Mouse (Mus musculus): ENCODE measurements around the gene Lmtk3. TPM values are rescaled to one million over a fixed set of nuclear protein-coding genes. Genes with fewer than 3 reads are reported as not detected.

The Lmtk3 gene
- 6.9 and 9.4 TPM in 2 replicates for polyA plus RNA-seq (2021; fragmentation: Nextera tagmentation)
- long read RNA-seq, experiment 1, partial matches to known transcripts, result 0 of 1 reads
- long read RNA-seq, experiment 1, other reads (novel, unspliced or antisense), result 1 of 1 reads
- long read RNA-seq, experiment 2, partial matches to known transcripts, result 1 of 2 reads
- long read RNA-seq, experiment 2, other reads (novel, unspliced or antisense), result 1 of 2 reads

DNA sequence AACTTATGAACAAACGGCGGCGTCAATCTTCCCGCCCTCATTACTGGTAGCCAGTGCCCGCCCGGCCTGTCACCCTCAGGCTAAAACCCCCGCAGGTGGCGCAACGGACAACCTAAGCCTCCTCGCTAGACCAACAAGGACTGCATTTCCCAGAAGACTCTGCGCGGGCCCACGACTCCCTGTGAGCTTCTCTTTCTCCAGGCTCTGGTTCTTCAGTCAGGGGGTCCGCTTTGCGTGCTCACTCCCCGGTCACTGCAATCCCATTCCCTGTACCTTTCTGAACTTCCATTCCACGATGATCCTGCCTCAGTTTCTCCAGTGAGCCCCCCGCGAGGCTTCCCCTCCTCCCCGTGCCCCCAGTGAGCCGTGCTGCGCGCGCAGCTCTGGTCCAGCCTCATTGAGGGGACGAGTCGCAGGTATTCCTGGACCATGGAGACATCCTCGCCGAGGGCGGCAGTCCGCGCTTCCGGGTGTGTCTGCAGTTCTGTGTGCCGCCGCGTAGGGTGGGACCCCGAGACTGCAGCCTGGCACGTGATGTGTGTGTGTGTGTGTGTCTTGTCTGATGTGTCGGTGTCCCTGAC, at the start of gene Lmtk3:
TSS of gene Lmtk3 (plus strand) at position 228 of the 581 bp plus-strand sequence.

GRCm38 (mm10) chr7:45784524-45785372, 1.2 kb downstream of the Lmtk3 start, which contains the start of gene Sult2b1:
Gene Sult2b1 (minus strand): TSS chr7:45784669.

DNA sequence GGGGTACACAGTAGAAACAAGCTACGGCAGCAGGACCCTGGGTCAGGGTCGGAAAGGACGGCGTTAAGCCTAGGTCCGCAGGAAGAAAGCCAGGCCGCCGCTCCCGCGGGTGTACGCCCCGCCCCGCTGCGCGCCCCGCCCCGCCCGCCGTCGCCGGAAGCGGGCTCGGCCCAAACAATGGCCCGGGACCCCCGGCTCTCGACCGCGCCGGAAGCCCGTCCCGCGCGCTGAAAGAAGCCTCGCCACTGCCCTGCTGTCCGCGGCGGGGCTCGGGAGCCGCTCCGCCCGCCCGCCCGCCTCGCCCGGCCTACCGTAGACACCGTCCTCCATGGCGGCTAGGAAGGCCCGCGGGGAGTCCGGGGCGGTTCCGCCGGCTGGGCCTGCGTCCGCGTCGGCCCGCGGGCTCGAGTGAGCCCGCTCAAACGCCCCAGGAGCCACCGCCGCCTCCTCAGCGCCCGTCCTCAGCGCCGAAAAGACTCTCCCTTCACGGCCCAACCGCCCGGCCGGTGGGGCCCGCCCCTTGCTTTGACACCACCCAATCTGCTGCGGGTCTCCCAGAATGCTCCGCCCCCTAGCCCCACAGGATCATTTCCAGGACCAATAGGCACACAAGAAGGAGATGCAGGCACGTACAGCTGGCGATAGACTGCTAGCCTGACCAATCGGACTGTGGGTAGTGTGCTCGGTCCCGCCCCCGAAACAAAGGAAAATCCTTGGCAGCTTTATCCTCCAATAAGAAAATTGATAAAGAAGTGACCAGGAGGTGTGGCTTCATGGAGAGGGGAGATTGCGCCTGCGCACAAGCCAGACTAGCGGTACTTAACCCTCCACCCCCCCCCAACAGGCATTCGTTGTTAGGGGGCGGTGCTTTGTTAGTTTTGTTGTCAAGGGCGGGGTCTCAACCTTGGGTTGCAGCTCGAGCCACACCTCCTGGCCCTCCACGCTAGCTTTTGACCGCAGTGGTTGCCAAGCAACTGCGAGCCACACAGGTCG, 30.5 kb downstream of the Lmtk3 start, which contains the start of gene Cyth2:
TSS of gene Cyth2 (minus strand) at position 795 of the 993 bp plus-strand sequence.

GRCm38 (mm10) chr7:45824598-45824997, 41.1 kb downstream of the Lmtk3 start, which contains the start of gene Kcnj14:
Gene Kcnj14 (minus strand): TSS chr7:45824782.

GRCm38 (mm10) chr7:45830427-45831127, 47.0 kb downstream of the Lmtk3 start, which contains the start of gene Grwd1:
Gene Grwd1 (minus strand): TSS chr7:45830944.

Other genes starting within 250 kb of the Lmtk3 start
- 0.43 TPM in 1 of 2 replicates, not detected in the other for gene Hsd17b14, start 228.8 kb upstream of the Lmtk3 start, polyA plus RNA-seq (2021; fragmentation: Nextera tagmentation)
- 7.0 and 8.5 TPM in 2 replicates for gene Bcat2, start 213.6 kb upstream of the Lmtk3 start, polyA plus RNA-seq (2021; fragmentation: Nextera tagmentation)
- gene Fgf21, start 168.2 kb upstream of the Lmtk3 start, polyA plus RNA-seq (2021; fragmentation: Nextera tagmentation), result not detected in 2 replicates
- gene Fut1, start 166.4 kb upstream of the Lmtk3 start, polyA plus RNA-seq (2021; fragmentation: Nextera tagmentation), result 0.08 TPM in 1 of 2 replicates, not detected in the other
- gene Izumo1, start 161.9 kb upstream of the Lmtk3 start, polyA plus RNA-seq (2021; fragmentation: Nextera tagmentation), result 0.09 TPM in 1 of 2 replicates, not detected in the other
- 2.3 and 3.1 TPM in 2 replicates for gene Rasip1, start 156.2 kb upstream of the Lmtk3 start, polyA plus RNA-seq (2021; fragmentation: Nextera tagmentation)
- gene Mamstr, start 143.8 kb upstream of the Lmtk3 start, polyA plus RNA-seq (2021; fragmentation: Nextera tagmentation), result 1.1 and 1.2 TPM in 2 replicates
- 0.10 and 0.16 TPM in 2 replicates for gene Fut2, start 117.3 kb upstream of the Lmtk3 start, polyA plus RNA-seq (2021; fragmentation: Nextera tagmentation)
- gene Ntn5, start 99.7 kb upstream of the Lmtk3 start, polyA plus RNA-seq (2021; fragmentation: Nextera tagmentation), result 5.2 and 6.6 TPM in 2 replicates
- gene Sec1, start 89.3 kb upstream of the Lmtk3 start, polyA plus RNA-seq (2021; fragmentation: Nextera tagmentation), result 0.15 and 0.36 TPM in 2 replicates
- 39.6 and 49.9 TPM in 2 replicates for gene Car11, start 83.9 kb upstream of the Lmtk3 start, polyA plus RNA-seq (2021; fragmentation: Nextera tagmentation)
- 49.2 and 52.8 TPM in 2 replicates for gene Dbp, start 78.7 kb upstream of the Lmtk3 start, polyA plus RNA-seq (2021; fragmentation: Nextera tagmentation)
- 357 and 361 TPM in 2 replicates for gene Rpl18, start 68.3 kb upstream of the Lmtk3 start, polyA plus RNA-seq (2021; fragmentation: Nextera tagmentation)
- 5.5 and 6.1 TPM in 2 replicates for gene Sphk2, start 65.7 kb upstream of the Lmtk3 start, polyA plus RNA-seq (2021; fragmentation: Nextera tagmentation)
- gene Fam83e, start 62.5 kb upstream of the Lmtk3 start, polyA plus RNA-seq (2021; fragmentation: Nextera tagmentation), result 0.09 TPM in 1 of 2 replicates, not detected in the other
- not detected in 2 replicates for gene Spaca4, start 57.9 kb upstream of the Lmtk3 start, polyA plus RNA-seq (2021; fragmentation: Nextera tagmentation)
- gene Sult2b1, start 931 bp downstream of the Lmtk3 start, polyA plus RNA-seq (2021; fragmentation: Nextera tagmentation), result 20.6 and 22.7 TPM in 2 replicates
- 135 and 136 TPM in 2 replicates for gene Cyth2, start 30.8 kb downstream of the Lmtk3 start, polyA plus RNA-seq (2021; fragmentation: Nextera tagmentation)
- gene Kcnj14, start 41.0 kb downstream of the Lmtk3 start, polyA plus RNA-seq (2021; fragmentation: Nextera tagmentation), result 1.5 and 2.2 TPM in 2 replicates
- 23.8 and 25.5 TPM in 2 replicates for gene Grwd1, start 47.2 kb downstream of the Lmtk3 start, polyA plus RNA-seq (2021; fragmentation: Nextera tagmentation)
- gene Kdelr1, start 89.0 kb downstream of the Lmtk3 start, polyA plus RNA-seq (2021; fragmentation: Nextera tagmentation), result 44.4 and 48.6 TPM in 2 replicates
- 0.59 and 0.88 TPM in 2 replicates for gene Grin2d, start 94.6 kb downstream of the Lmtk3 start, polyA plus RNA-seq (2021; fragmentation: Nextera tagmentation)
- gene Syngr4, start 113.0 kb downstream of the Lmtk3 start, polyA plus RNA-seq (2021; fragmentation: Nextera tagmentation), result not detected in 2 replicates
- gene Tmem143, start 113.2 kb downstream of the Lmtk3 start, polyA plus RNA-seq (2021; fragmentation: Nextera tagmentation), result 2.6 and 3.3 TPM in 2 replicates
- 6.8 and 8.2 TPM in 2 replicates for gene Emp3, start 137.7 kb downstream of the Lmtk3 start, polyA plus RNA-seq (2021; fragmentation: Nextera tagmentation)
- gene Ccdc114, start 140.3 kb downstream of the Lmtk3 start, polyA plus RNA-seq (2021; fragmentation: Nextera tagmentation), result 1.2 and 2.6 TPM in 2 replicates
- 0.10 and 0.13 TPM in 2 replicates for gene Abcc6, start 246.6 kb downstream of the Lmtk3 start, polyA plus RNA-seq (2021; fragmentation: Nextera tagmentation)
- 21.3 and 22.8 TPM in 2 replicates for gene Nomo1, start 250.0 kb downstream of the Lmtk3 start, polyA plus RNA-seq (2021; fragmentation: Nextera tagmentation)

Data from layer of hippocampus, adult 6 months (tissue).